Mouse (Mus musculus) forebrain, embryonic 14.5 days (tissue): ENCODE data around the gene Tmem91. TPM values are rescaled to one million over a fixed set of nuclear protein-coding genes. Genes with fewer than 3 reads are reported as not detected.
A peak's percentile ranks its signal among the peaks of the same experiment; 100 is the strongest.

ENCODE experiments used
- ATAC-seq: fragments of 200-750 bp; cut with Nextera tagmentation; 2 replicates; pipeline ENCODE4 v1.8.0; 2017; ENCODE audit warnings: mild to moderate bottlenecking, moderate library complexity
- DNase-seq: peaks from one replicate; pipeline ENCODE4 v3.0.0-alpha.2; 2015; ENCODE audit warnings: low spot score
- H3K27ac ChIP-seq: fragments of 300-500 bp; sonication (generic); 2 replicates; pipeline ENCODE4 v1.5.1; 2014; ENCODE audit warnings: low read depth, mild to moderate bottlenecking, control low read depth, low read length, moderate library complexity
- H3K27me3 ChIP-seq: fragments of 300-500 bp; sonication (generic); replicated peaks from 2 replicates; pipeline ENCODE4 v1.6.1; 2014; ENCODE audit warnings: low read length, control low read depth, mixed read lengths; ENCODE audit not compliant: control insufficient read depth, insufficient read depth
- H3K36me3 ChIP-seq: fragments of 300-500 bp; sonication (generic); 2 replicates; pipeline ENCODE4 v1.6.1; 2014; ENCODE audit warnings: low read length, control low read depth; ENCODE audit not compliant: control insufficient read depth, insufficient read depth
- H3K4me1 ChIP-seq: fragments of 300-500 bp; sonication (generic); 2 replicates; pipeline ENCODE4 v1.6.1; 2014; ENCODE audit warnings: antibody characterized with exemption, low read length, control low read depth; ENCODE audit not compliant: control insufficient read depth, insufficient read depth
- H3K4me2 ChIP-seq: fragments of 300-500 bp; sonication (generic); 2 replicates; pipeline ENCODE4 v1.6.1; 2014; ENCODE audit warnings: mild to moderate bottlenecking, control low read depth, low read length
- H3K4me3 ChIP-seq: fragments of 300-500 bp; sonication (generic); 2 replicates; pipeline ENCODE4 v1.5.1; 2014; ENCODE audit warnings: low read depth, low read length, control low read depth
- H3K9ac ChIP-seq: fragments of 300-500 bp; sonication (generic); 2 replicates; pipeline ENCODE4 v1.6.1; 2014; ENCODE audit warnings: mild to moderate bottlenecking, low read length, control low read depth, moderate library complexity
- H3K9me3 ChIP-seq: fragments of 300-500 bp; sonication (generic); replicated peaks from 2 replicates; pipeline ENCODE4 v1.6.1; 2016; ENCODE audit warnings: low read length, control low read depth, mixed read lengths; ENCODE audit not compliant: control insufficient read depth
- WGBS: fragments of 180-500 bp; shearing (Covaris S2); extraction: QIAGEN DNeasy Blood & Tissue Kit; methylation state at CpG from one replicate; pipeline ENCODE4 v1.1.7; 2014; 5-methylcytosine and 5-hydroxymethylcytosine counted together
- polyA plus RNA-seq: library from polyadenylated mRNA; unstranded; fragments of >200 nt; fragmentation: Nextera tagmentation; extraction: Ambion mirVana; gene quantifications from 2 replicates; pipeline ENCODE4 v1.2.1, GENCODE M21; 2014

Tmem91 gene
- polyA plus RNA-seq, 1 experiment from 2014 or later: 11.1 TPM

DNA sequence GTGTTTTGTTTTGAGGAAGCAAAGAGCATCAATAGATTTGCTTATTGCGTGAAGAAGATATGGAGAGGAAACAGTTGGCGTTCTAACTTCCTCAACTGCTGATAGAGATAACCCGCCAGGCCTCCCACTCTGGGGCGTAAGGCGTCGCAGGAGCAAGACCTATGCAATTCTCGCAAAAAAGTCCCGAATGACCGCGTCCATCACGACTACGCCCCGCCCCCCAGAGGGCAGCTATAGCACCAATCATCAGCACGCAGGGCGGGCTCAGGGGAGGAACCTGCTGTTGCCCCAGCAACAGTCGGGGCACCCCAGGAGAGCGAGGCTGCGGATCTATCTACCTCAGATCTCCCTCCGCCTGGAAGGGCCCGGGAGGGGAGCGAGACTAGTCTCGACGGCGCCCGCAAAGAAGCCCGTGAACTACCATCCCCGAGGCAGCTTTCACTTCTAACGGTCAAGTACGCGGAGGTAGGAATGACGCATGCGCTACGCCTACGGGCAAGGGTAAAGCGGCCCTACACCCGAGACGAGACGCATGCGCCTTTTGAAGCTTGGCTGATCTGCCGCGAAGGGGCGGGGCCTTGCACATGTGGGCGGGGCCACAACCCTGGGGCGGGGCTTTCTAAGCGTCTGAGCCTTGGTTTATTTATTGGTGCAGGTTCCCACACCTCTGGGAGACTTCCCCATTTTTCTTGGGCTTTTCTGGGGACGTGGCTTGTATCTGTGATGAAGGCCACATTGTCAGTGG is 5.7 kb upstream of the Tmem91 start, which contains the start of gene B9d2:
Gene B9d2 (plus strand): TSS at position 267 of the 745 bp plus-strand sequence.
- DNase-seq: peak; percentile 96
- peak within 1 kb of the TSS; percentile 56 for H3K9ac ChIP-seq
- H3K4me2 ChIP-seq: peak within 1 kb of the TSS; percentile 57
- H3K9me3 ChIP-seq: no peaks in the 10 kb centered on the region
- H3K27ac ChIP-seq: peak within 1 kb of the TSS; percentile 95
- 0 out of 2 replicates have a peak, but pooled peaks cover 3% of the 10 kb centered on the region for H3K36me3 ChIP-seq
- WGBS: under 1% methylated on average over 46 of the region's 46 CpGs
- H3K4me1 ChIP-seq: peaks cover 3% of the 10 kb centered on the region; the same call in 1 of the 2 replicates
- H3K27me3 ChIP-seq: peaks cover 2% of the 10 kb centered on the region; the same call in 1 of the 2 replicates
- peak within 1 kb of the TSS; percentile 53 for H3K4me3 ChIP-seq
- peak; percentile 92 for ATAC-seq

DNA sequence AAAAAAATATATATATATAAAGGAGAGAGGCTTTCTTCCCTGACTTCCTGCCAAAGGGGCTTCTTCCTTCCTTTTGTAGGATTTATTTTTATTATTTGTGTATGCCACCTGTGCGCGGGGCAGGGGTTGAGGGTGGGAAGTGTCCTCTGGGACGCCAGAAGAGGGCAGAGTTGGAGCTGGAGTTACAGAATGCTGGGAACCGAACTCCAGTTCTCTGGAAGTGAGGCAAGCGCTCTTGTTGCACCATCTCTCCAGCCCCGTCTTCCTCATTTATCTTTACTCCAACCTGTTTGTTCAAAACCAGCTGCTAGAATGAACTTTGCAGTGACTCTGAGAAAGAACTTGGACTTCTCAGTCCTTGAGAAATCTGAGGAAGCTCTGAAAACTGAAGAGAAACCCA is 5.0 kb upstream of the Tmem91 start:
- Histone ChIP-seq H3K9me3 (no peaks in the 10 kb centered on the region), H3K36me3 (0 out of 2 replicates have a peak, but pooled peaks cover 3% of the 10 kb centered on the region), H3K27me3 (peaks cover 6% of the 10 kb centered on the region), H3K4me1 (peaks cover 5% of the 10 kb centered on the region; the same call in 1 of the 2 replicates), H3K4me3 (peak overlapping the region; percentile 53; the same call in 1 of the 2 replicates), H3K4me2 (peak overlapping the region; percentile 57), H3K9ac (peak overlapping the region; percentile 56), H3K27ac (no peak overlapping the region; the same call in 1 of the 2 replicates)
- ATAC-seq (no peak), DNase-seq (peak; percentile 10)
- 17% methylated on average over 6 of the region's 6 CpGs for WGBS

DNA sequence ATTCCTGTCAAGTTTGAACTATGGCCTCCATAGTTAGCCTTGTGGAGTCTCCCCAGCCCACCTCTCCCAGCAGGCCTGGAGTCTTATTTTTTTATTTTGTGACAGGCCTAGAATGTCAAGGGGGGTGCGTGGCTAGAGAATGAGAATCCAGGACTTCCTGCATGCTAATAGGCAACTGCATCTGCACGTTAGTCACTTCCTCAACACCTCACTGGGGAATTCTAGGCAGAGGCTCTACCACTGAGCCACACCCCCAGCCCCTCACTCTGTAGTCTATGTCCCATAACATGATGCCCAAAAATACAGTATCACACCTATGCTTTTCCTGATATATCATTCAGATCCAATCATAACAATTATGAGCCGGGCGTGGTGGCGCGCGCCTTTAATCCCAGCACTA is 2.0 kb upstream of the Tmem91 start:
- H3K4me2 ChIP-seq: no peak overlapping the region
- H3K9me3 ChIP-seq: no peaks in the 10 kb centered on the region
- H3K36me3 ChIP-seq: no peaks in the 10 kb centered on the region
- H3K4me1 ChIP-seq: peaks cover 11% of the 10 kb centered on the region; the same call in 1 of the 2 replicates
- WGBS: 86% methylated on average over 7 of the region's 7 CpGs
- no peak for DNase-seq
- no peak overlapping the region; the same call in 1 of the 2 replicates for H3K9ac ChIP-seq
- H3K27ac ChIP-seq: peak overlapping the region; percentile 84
- no peak overlapping the region for H3K4me3 ChIP-seq
- no peak for ATAC-seq
- peaks cover 20% of the 10 kb centered on the region for H3K27me3 ChIP-seq

DNA sequence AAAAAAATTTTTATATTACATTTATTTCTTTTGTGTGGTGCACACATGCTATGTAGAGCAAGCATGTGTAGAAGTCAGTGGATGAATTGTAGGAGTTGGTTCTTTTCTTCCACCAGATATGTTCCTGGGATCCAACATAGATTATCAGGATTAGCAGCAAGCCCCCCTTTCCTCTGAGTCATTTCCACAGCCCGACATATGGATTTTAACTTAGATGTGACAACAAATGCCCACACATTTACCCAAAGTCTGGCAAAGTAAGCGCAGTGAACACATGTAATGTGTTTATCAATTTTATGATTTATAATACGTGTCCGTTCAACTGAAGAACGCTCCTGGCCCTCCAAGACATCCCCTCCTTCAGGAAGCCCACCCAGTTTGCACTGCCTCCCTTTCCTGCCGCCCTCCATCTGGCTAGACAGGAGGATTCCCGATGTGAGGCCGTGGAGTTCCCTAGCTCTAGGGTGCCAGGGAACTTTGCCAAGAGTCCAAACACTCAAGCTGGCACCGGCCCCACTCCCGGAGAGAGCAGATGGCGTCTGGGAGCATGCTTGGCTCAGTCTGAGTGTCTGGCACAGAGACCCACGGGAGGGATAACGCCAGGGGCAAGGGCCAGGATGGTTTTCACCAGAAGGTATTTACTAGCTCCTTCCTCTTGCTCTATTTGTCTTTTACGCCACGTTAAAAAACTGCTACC is 1.3 kb upstream of the Tmem91 start:
- ATAC-seq: peak; percentile 84
- 30% methylated on average over 15 of the region's 15 CpGs for WGBS
- H3K9me3 ChIP-seq: no peaks in the 10 kb centered on the region
- DNase-seq: peak; percentile 97
- H3K36me3 ChIP-seq: no peaks in the 10 kb centered on the region
- H3K27ac ChIP-seq: peak overlapping the region; percentile 84
- H3K4me1 ChIP-seq: peaks cover 9% of the 10 kb centered on the region; the same call in 1 of the 2 replicates
- no peak overlapping the region for H3K4me2 ChIP-seq
- no peak overlapping the region for H3K4me3 ChIP-seq
- H3K9ac ChIP-seq: no peak overlapping the region
- H3K27me3 ChIP-seq: peaks cover 20% of the 10 kb centered on the region

DNA sequence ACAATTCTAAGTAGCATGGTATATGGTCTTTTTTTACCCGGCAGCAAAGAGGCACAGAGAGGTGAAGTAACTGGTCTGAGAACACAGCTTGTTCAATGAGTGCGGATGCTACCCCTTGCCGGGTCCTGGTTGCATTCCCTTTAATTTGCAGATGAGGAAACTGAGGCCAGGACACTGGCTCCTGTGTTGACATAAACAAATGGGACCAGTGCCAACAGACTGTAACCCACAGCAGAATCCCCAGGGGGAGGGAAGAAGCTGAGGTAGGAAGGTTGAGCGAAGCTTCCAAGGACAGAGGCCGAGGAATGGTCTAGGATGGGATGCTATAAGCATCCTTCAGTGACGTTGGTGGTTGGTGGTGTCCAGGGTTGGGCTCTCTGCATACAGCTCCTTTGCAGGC is 439 bp upstream of the Tmem91 start:
- peak; percentile 24 for DNase-seq
- Histone ChIP-seq H3K4me2 (peak overlapping the region; percentile 51), H3K4me3 (no peak overlapping the region), H3K9ac (peak overlapping the region; percentile 45; the same call in 1 of the 2 replicates), H3K27ac (no peak overlapping the region), H3K36me3 (no peaks in the 10 kb centered on the region), H3K27me3 (peaks cover 20% of the 10 kb centered on the region), H3K9me3 (no peaks in the 10 kb centered on the region), H3K4me1 (peaks cover 7% of the 10 kb centered on the region; the same call in 1 of the 2 replicates)
- no peak for ATAC-seq
- 45% methylated on average over 6 of the region's 6 CpGs for WGBS

DNA sequence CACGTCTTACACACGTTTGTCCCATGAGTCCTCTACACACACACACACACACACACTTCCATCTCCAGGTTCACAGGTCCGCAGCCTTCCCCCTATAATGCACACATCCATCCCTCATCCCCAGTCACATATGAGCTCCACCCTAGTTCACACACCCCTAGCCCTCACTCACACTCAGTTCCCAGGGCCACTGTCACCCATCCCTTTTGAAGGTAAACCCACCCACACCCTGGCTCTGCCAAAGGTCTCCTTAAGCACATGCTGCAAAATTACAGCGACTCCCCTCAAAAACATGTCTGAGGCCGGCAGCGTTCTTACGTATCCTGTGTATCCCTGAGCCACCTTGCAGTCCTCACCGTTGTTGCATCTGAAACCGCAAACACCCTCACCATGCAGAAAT is 669 bp downstream of the Tmem91 start:
- Histone ChIP-seq H3K4me1 (peaks cover 7% of the 10 kb centered on the region; the same call in 1 of the 2 replicates), H3K36me3 (no peaks in the 10 kb centered on the region), H3K9ac (peak overlapping the region; percentile 45), H3K27ac (no peak overlapping the region), H3K4me3 (peak overlapping the region; percentile 31; the same call in 1 of the 2 replicates), H3K4me2 (peak overlapping the region; percentile 51), H3K27me3 (peaks cover 20% of the 10 kb centered on the region), H3K9me3 (no peaks in the 10 kb centered on the region)
- DNase-seq (no peak), ATAC-seq (no peak)
- WGBS: 30% methylated on average over 9 of the region's 9 CpGs

DNA sequence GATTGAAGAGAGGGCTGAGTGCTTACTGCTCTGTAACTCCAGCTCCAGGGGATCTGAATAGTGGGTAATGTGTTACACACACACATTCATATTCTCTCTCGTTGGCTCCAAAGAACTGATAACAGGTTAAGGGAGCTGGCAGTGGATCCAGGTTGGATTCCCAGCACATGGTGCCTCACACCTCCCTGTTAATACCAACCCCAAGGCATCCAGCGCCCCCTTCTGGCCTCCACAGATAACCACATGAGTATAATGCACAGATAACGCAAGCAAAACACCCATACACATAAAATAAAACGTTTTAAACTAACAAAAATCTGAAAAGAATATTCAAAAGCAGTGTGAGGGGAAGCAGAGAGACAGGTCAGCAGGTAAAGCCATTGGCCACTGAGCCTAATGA is 2.5 kb downstream of the Tmem91 start:
- no peak for ATAC-seq
- Histone ChIP-seq H3K36me3 (0 out of 2 replicates have a peak, but pooled peaks cover 16% of the 10 kb centered on the region), H3K9ac (no peak overlapping the region), H3K4me2 (no peak overlapping the region), H3K9me3 (no peaks in the 10 kb centered on the region), H3K4me3 (no peak overlapping the region), H3K27me3 (peaks cover 20% of the 10 kb centered on the region), H3K4me1 (peaks cover 7% of the 10 kb centered on the region; the same call in 1 of the 2 replicates), H3K27ac (no peak overlapping the region)
- 54% methylated on average over 4 of the region's 4 CpGs for WGBS
- DNase-seq: no peak

DNA sequence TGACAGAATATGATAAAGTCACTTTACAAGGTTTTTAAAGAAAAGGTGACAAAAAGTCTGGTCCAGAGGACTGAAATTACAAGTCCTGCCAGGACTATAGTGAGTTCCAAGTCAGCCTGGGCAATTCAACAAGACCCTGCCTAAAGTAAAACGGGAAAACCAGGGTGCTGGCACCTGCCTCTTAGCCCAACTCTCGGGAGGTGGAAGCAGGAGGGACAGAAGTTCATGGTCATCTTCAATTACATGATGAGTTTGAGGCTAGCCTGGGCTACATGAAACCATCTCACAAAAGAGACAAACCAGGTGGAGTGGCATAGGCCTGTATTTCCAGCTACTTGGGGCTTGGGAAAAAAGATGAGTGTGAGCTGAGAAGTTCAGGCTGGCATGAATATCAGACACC is 3.3 kb downstream of the Tmem91 start:
- no peak for DNase-seq
- no peak overlapping the region for H3K4me2 ChIP-seq
- H3K9ac ChIP-seq: no peak overlapping the region
- no peak for ATAC-seq
- peaks cover 20% of the 10 kb centered on the region for H3K27me3 ChIP-seq
- H3K27ac ChIP-seq: no peak overlapping the region
- peaks cover 7% of the 10 kb centered on the region; the same call in 1 of the 2 replicates for H3K4me1 ChIP-seq
- no peak overlapping the region for H3K4me3 ChIP-seq
- H3K9me3 ChIP-seq: no peaks in the 10 kb centered on the region
- H3K36me3 ChIP-seq: 0 out of 2 replicates have a peak, but pooled peaks cover 16% of the 10 kb centered on the region
- WGBS: 86% methylated on average over 2 of the region's 2 CpGs
